Mouse (Mus musculus) cerebellum, adult 9-10 months (tissue): ENCODE measurements at regions not wholly inside any gene's neighbourhood (a gene's known extent, or its start where the extent isn't known, plus 50 kb on each side); places are given as distances from the start of the nearest gene placed in this dataset.
A peak's percentile ranks its signal among the peaks of the same experiment; 100 is the strongest.

Experiments
- DNase-seq: peaks from one replicate; pipeline ENCODE4 v3.0.0; 2022

- DNase-seq, result no peak
Measured at GRCm38 (mm10) chr2:8562948-8563347, 1053.6 kb upstream of the Celf2 start.

- no peak for DNase-seq
Measured at GRCm38 (mm10) chr2:8546116-8546515, 1036.8 kb upstream of the Celf2 start.

- DNase-seq, result no peak
Measured at GRCm38 (mm10) chr2:8536842-8537241, 1027.5 kb upstream of the Celf2 start.

- no peak for DNase-seq
Measured at GRCm38 (mm10) chr2:8498466-8498865, 989.1 kb upstream of the Celf2 start.

- no peak for DNase-seq
Measured at GRCm38 (mm10) chr2:8477827-8478528, 968.6 kb upstream of the Celf2 start.

- no peak for DNase-seq
Measured at GRCm38 (mm10) chr2:8470546-8470945, 961.2 kb upstream of the Celf2 start.

GRCm38 (mm10) chr2:8468989-8469388 is 959.6 kb upstream of the Celf2 start:
- no peak for DNase-seq

- no peak for DNase-seq
Measured at GRCm38 (mm10) chr2:8468351-8468750, 959.0 kb upstream of the Celf2 start.

- no peak for DNase-seq
Measured at GRCm38 (mm10) chr2:8467531-8468203, 958.3 kb upstream of the Celf2 start.

- no peak for DNase-seq
Measured at GRCm38 (mm10) chr2:8452566-8453243, 943.3 kb upstream of the Celf2 start.

GRCm38 (mm10) chr2:8441230-8441629 is 931.9 kb upstream of the Celf2 start:
- no peak for DNase-seq

GRCm38 (mm10) chr2:8429652-8430343 is 920.4 kb upstream of the Celf2 start:
- no peak for DNase-seq

- DNase-seq, result no peak
Measured at GRCm38 (mm10) chr2:8428145-8428544, 918.8 kb upstream of the Celf2 start.

GRCm38 (mm10) chr2:8427720-8428119 is 918.4 kb upstream of the Celf2 start:
- DNase-seq, result no peak

GRCm38 (mm10) chr2:8415917-8416316 is 906.6 kb upstream of the Celf2 start:
- no peak for DNase-seq

GRCm38 (mm10) chr2:8394128-8394527 is 884.8 kb upstream of the Celf2 start:
- no peak for DNase-seq

- no peak for DNase-seq
Measured at GRCm38 (mm10) chr2:8389530-8389929, 880.2 kb upstream of the Celf2 start.

- peak; percentile 45 for DNase-seq
Measured at GRCm38 (mm10) chr2:8380246-8380645, 870.9 kb upstream of the Celf2 start.

- DNase-seq, result no peak
Measured at GRCm38 (mm10) chr2:8379590-8379989, 870.2 kb upstream of the Celf2 start.

GRCm38 (mm10) chr2:8347867-8348266 is 838.5 kb upstream of the Celf2 start:
- DNase-seq, result no peak

- no peak for DNase-seq
Measured at GRCm38 (mm10) chr2:8344748-8345147, 835.4 kb upstream of the Celf2 start.

- no peak for DNase-seq
Measured at GRCm38 (mm10) chr2:8338271-8338670, 828.9 kb upstream of the Celf2 start.

GRCm38 (mm10) chr2:8296001-8296400 is 786.6 kb upstream of the Celf2 start:
- no peak for DNase-seq
